Mouse (Mus musculus): ENCODE measurements around the gene Hephl1. TPM values are rescaled to one million over a fixed set of nuclear protein-coding genes. Genes with fewer than 3 reads are reported as not detected.
"Not testable (repeated sequence)": the region's sequence is repeated elsewhere in the genome, so short reads cannot be mapped to it uniquely, and the experiment has no call there.

The Hephl1 gene
- polyA plus RNA-seq, 1 experiment from 2014 or later: 0.05 TPM

DNA sequence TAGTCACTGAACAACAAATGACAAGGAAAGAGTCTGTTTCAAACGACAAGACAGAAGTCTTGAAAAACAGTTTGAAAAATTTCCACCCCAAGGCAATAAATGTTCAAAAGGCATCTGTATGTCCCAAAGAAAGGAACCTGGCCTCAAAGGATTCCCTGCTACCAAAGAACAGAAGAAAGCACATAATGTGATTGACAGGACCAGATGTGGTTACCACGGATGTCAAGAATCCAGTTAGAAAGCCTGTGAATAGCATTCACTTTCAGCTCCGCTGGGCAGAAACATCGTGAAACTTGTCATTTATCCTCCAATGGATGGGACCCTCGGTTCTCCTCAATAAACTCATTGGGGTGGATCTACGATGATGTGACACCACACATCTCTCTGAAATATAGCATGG lies 2.2 kb upstream of the Hephl1 start:
- no peak for ATAC-seq (ENCODE audit: insufficient read depth, low FRiP score)
- H3K9ac ChIP-seq (ENCODE audit: low read length): no peak overlapping the region
- H3K4me2 ChIP-seq (ENCODE audit: low read depth, low read length): no peak overlapping the region
- H3K4me1 ChIP-seq (ENCODE audit: control insufficient read depth, insufficient read depth, low read length): no peaks in the 10 kb centered on the region
- 80% methylated on average over 6 of the region's 6 CpGs for WGBS
- no peak overlapping the region for H3K27ac ChIP-seq (ENCODE audit: low read length)
- H3K27me3 ChIP-seq (ENCODE audit: control insufficient read depth, insufficient read depth, low read length): no peaks in the 10 kb centered on the region
- no peak overlapping the region for H3K4me3 ChIP-seq (replicated peaks; ENCODE audit: low read length)
- H3K9me3 ChIP-seq (replicated peaks; ENCODE audit: control insufficient read depth, low read length): no peaks in the 10 kb centered on the region
- no peaks in the 10 kb centered on the region for H3K36me3 ChIP-seq (ENCODE audit: control insufficient read depth, insufficient read depth, low read length)

DNA sequence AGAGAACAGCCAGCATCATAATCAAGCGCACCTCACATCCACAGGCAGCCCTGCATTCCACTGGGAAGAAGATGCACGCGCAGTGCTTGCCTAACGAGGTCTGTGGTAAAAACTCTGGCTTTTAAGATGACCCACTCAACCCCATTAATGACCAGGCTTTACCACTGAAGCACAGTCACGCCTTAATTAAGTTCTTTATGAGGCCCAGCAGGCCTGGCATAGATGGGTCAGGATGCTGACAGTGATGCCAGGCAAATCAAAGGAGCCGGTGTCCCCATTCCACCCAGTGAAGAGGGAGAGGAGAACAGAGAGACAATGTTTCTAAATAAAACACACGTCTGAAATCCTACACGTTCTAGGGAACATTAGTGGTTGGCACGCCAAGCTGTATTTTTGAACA lies 3.8 kb downstream of the Hephl1 start:
- ATAC-seq (ENCODE audit: insufficient read depth, low FRiP score): no peak
- H3K9me3 ChIP-seq (replicated peaks; ENCODE audit: control insufficient read depth, low read length): no peaks in the 10 kb centered on the region

DNA sequence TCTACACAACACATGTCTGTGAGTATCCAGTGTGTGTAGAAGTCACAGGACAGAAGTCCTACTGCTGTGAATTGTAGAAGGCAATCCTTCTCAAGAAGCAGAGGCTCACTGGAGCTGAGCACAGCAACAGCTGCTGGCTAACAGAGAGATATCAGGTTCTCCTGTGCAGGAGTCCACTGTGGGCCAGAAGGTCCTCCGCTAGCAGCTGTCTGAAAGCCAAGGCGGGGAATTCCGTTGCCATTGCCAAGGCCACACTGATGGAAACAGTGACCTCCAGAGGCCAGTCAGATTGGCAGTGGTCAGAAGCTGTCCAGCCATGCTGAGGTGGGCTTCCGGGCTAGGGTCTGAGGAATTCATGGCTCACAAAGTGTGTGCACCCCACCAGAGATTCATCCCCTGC lies 6.8 kb downstream of the Hephl1 start:
- Histone ChIP-seq H3K9me3 (replicated peaks; ENCODE audit: control insufficient read depth, low read length) (no peaks in the 10 kb centered on the region), H3K4me1 (ENCODE audit: control insufficient read depth, insufficient read depth, low read length) (no peaks in the 10 kb centered on the region), H3K27ac (ENCODE audit: low read length) (no peak overlapping the region), H3K36me3 (ENCODE audit: control insufficient read depth, insufficient read depth, low read length) (no peaks in the 10 kb centered on the region), H3K9ac (ENCODE audit: low read length) (no peak overlapping the region), H3K4me2 (ENCODE audit: low read depth, low read length) (no peak overlapping the region), H3K4me3 (replicated peaks; ENCODE audit: low read length) (no peak overlapping the region), H3K27me3 (ENCODE audit: control insufficient read depth, insufficient read depth, low read length) (no peaks in the 10 kb centered on the region)
- 63% methylated on average over 4 of the region's 4 CpGs for WGBS
- ATAC-seq (ENCODE audit: insufficient read depth, low FRiP score): no peak

More for the DNA sequence above, 3.8 kb downstream of the Hephl1 start:
- Histone ChIP-seq H3K4me2 (ENCODE audit: low read depth, low read length) (no peak overlapping the region), H3K4me1 (ENCODE audit: control insufficient read depth, insufficient read depth, low read length) (no peaks in the 10 kb centered on the region), H3K9ac (ENCODE audit: low read length) (no peak overlapping the region), H3K27ac (ENCODE audit: low read length) (no peak overlapping the region), H3K36me3 (ENCODE audit: control insufficient read depth, insufficient read depth, low read length) (no peaks in the 10 kb centered on the region), H3K4me3 (replicated peaks; ENCODE audit: low read length) (no peak overlapping the region), H3K27me3 (ENCODE audit: control insufficient read depth, insufficient read depth, low read length) (no peaks in the 10 kb centered on the region)
- WGBS: 84% methylated on average over 9 of the region's 9 CpGs

DNA sequence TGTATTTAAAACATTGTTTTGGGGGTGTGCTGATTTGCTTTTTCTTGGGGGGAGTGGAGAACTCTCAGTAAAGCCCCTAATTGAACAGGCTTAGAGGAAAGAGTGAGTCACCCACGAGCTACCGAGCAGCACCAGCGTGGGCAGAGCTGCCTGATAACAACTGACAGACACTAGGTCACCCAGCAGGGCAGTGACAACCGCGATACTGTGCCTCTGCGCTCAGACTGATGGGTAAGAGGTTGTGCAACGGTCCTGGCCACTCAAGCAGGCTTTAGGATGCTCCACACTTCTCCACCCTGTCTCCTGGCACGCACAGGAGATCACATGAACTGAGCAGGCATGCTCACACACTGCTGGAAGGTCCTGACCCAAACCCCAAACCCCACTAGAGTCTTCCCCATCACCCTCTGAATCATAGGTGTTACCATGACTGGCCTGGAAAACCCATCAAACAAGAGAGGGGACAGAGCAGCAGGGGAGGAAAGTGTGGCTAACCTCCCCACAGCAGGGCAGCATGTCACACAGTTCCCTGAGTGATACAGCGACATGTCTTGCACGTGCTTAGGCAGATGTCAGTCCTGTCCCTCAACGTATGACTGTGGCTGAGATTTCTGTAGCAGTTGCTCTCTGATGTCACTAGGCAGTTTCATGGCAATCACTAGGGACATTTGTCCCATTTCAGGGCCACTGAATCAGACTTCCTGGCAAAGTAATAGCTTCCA lies 8.2 kb downstream of the Hephl1 start:
- H3K9me3 ChIP-seq (replicated peaks; ENCODE audit: control insufficient read depth, low read length): no peaks in the 10 kb centered on the region
- H3K27ac ChIP-seq (ENCODE audit: low read length): no peak overlapping the region
- WGBS: 53% methylated on average over 11 of the region's 11 CpGs
- no peaks in the 10 kb centered on the region for H3K27me3 ChIP-seq (ENCODE audit: control insufficient read depth, insufficient read depth, low read length)
- H3K4me2 ChIP-seq (ENCODE audit: low read depth, low read length): no peak overlapping the region
- no peak overlapping the region for H3K4me3 ChIP-seq (replicated peaks; ENCODE audit: low read length)
- H3K36me3 ChIP-seq (ENCODE audit: control insufficient read depth, insufficient read depth, low read length): no peaks in the 10 kb centered on the region
- H3K4me1 ChIP-seq (ENCODE audit: control insufficient read depth, insufficient read depth, low read length): no peaks in the 10 kb centered on the region
- H3K9ac ChIP-seq (ENCODE audit: low read length): no peak overlapping the region
- no peak for ATAC-seq (ENCODE audit: insufficient read depth, low FRiP score)

DNA sequence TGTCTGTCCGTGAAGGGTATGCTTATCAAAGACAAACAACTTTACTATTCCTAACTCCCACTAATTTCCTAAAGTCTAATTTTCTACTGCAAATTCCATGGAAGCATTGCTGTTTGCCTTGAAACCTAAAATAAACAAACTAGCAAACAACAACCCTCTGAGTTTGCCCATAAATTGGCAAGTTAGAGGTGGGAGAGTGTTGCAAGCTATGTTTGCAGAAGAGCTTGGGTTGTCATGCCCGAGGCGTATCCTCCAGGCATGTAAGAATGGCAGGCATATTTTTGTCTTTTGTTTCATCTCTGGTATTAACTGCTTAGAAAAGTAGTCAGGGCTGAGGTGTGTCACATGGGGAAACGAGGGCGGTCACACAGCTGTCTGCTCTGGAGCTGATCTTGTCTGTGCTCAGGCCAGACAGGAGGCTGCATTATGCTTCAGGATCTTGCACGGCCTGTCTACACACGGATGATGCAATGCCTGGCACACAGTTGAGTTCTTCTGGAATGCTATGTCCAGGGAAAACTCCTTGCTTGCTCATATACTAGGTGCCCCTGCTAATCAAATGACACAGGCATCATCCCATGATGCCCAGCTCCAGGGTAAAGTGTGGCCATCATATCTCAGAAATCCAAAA lies 10.3 kb downstream of the Hephl1 start:
- H3K4me2 ChIP-seq (ENCODE audit: low read depth, low read length): no peak overlapping the region
- H3K36me3 ChIP-seq (ENCODE audit: control insufficient read depth, insufficient read depth, low read length): no peaks in the 10 kb centered on the region
- 58% methylated on average over 7 of the region's 7 CpGs for WGBS
- no peaks in the 10 kb centered on the region for H3K4me1 ChIP-seq (ENCODE audit: control insufficient read depth, insufficient read depth, low read length)
- H3K27ac ChIP-seq (ENCODE audit: low read length): no peak overlapping the region
- no peak overlapping the region for H3K9ac ChIP-seq (ENCODE audit: low read length)
- H3K27me3 ChIP-seq (ENCODE audit: control insufficient read depth, insufficient read depth, low read length): no peaks in the 10 kb centered on the region
- no peak for ATAC-seq (ENCODE audit: insufficient read depth, low FRiP score)
- H3K4me3 ChIP-seq (replicated peaks; ENCODE audit: low read length): no peak overlapping the region
- H3K9me3 ChIP-seq (replicated peaks; ENCODE audit: control insufficient read depth, low read length): no peaks in the 10 kb centered on the region

DNA sequence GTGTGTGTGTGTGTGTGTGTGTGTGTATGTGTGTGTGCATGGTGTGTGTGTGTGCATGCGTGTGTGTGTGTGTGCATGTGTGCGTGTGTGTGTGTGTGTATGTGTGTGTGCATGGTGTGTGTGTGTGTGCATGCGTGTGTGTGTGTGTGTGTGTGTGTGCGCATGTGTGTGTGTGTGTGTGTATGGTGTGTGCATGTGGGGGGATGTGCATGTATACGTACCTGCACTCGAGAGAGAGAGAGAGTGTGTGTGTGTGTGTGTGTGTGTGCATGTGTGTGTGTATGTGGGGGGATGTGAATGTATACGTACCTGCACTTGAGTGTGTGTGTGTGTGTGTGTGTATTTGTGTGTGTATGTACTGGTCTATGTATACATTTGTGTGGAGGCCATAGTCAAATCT lies 13.5 kb downstream of the Hephl1 start:
- H3K4me3 ChIP-seq (replicated peaks; ENCODE audit: low read length); H3K4me2 ChIP-seq (ENCODE audit: low read depth, low read length); H3K27me3 ChIP-seq (ENCODE audit: control insufficient read depth, insufficient read depth, low read length); ATAC-seq (ENCODE audit: insufficient read depth, low FRiP score); H3K36me3 ChIP-seq (ENCODE audit: control insufficient read depth, insufficient read depth, low read length); H3K4me1 ChIP-seq (ENCODE audit: control insufficient read depth, insufficient read depth, low read length); H3K9ac ChIP-seq (ENCODE audit: low read length); H3K9me3 ChIP-seq (replicated peaks; ENCODE audit: control insufficient read depth, low read length); H3K27ac ChIP-seq (ENCODE audit: low read length): not testable (repeated sequence)
- WGBS: 80% methylated on average over 7 of the region's 7 CpGs

DNA sequence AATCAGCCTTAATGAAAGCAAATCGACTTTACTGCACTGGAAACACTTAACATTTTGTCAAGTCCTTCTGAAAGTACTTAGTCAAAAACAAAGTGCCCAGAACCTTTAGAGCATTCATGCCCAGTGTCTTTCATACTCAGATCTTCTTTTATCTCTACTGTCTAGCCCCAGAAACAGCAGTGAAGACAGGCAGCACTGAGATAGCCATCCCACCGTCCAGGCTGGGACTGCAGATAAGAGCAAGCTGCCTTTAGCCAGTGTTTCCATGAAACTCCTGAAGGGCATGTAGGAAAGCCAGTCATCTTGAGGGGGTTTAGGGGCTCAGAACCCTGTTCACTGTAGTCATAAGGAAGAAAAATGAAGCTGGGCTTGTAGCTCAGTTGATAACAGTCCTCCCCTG lies 14.7 kb downstream of the Hephl1 start:
- Histone ChIP-seq H3K4me2 (ENCODE audit: low read depth, low read length) (no peak overlapping the region), H3K4me3 (replicated peaks; ENCODE audit: low read length) (no peak overlapping the region), H3K27ac (ENCODE audit: low read length) (no peak overlapping the region), H3K4me1 (ENCODE audit: control insufficient read depth, insufficient read depth, low read length) (no peaks in the 10 kb centered on the region), H3K36me3 (ENCODE audit: control insufficient read depth, insufficient read depth, low read length) (no peaks in the 10 kb centered on the region), H3K27me3 (ENCODE audit: control insufficient read depth, insufficient read depth, low read length) (no peaks in the 10 kb centered on the region), H3K9ac (ENCODE audit: low read length) (no peak overlapping the region), H3K9me3 (replicated peaks; ENCODE audit: control insufficient read depth, low read length) (no peaks in the 10 kb centered on the region)
- ATAC-seq (ENCODE audit: insufficient read depth, low FRiP score): no peak
- WGBS: 63% methylated on average over 2 of the region's 2 CpGs

DNA sequence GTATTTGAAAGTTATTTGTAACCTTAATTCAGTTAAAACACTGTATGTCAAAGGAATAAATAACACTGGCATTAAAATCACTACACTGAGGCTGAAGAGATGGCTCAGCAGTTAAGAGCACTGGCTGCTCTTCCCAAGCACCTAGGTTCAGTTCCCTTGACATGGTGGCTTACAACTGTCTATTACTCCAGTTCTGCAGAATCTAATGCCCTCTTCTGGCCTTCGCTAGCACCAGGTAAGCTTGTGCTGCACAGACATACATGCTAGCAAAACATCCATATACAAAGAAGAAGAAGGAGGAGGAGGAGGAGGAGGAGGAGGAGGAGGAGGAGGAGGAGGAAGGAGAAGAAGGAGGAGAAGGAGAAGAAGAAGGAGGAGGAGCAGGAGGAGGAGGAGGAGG lies 15.7 kb downstream of the Hephl1 start:
- no peaks in the 10 kb centered on the region for H3K36me3 ChIP-seq (ENCODE audit: control insufficient read depth, insufficient read depth, low read length)
- no peak for ATAC-seq (ENCODE audit: insufficient read depth, low FRiP score)

DNA sequence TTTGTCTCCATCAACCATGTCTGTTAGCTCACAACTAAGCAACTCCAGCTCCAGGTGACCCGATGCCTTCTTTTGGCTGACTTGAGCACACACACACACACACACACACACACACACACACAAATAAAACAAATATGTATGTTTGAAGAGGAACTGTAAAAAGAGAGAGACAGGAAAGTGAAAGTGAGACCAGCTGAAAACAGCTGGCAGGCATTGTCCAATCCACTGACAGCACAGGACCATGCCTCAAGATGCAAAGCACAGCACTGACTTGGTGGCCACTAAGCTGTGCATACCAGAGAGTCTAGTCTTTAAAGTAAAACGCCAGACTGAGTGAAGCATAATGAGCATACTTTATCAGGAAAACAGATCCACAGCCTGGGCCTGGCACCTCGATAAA lies 16.7 kb downstream of the Hephl1 start:
- ATAC-seq (ENCODE audit: insufficient read depth, low FRiP score): no peak
- H3K9ac ChIP-seq (ENCODE audit: low read length): no peak overlapping the region
- WGBS: 42% methylated on average over 3 of the region's 3 CpGs
- no peaks in the 10 kb centered on the region for H3K9me3 ChIP-seq (replicated peaks; ENCODE audit: control insufficient read depth, low read length)
- H3K36me3 ChIP-seq (ENCODE audit: control insufficient read depth, insufficient read depth, low read length): no peaks in the 10 kb centered on the region
- H3K27me3 ChIP-seq (ENCODE audit: control insufficient read depth, insufficient read depth, low read length): no peaks in the 10 kb centered on the region
- H3K4me3 ChIP-seq (replicated peaks; ENCODE audit: low read length): no peak overlapping the region
- H3K27ac ChIP-seq (ENCODE audit: low read length): no peak overlapping the region
- no peak overlapping the region for H3K4me2 ChIP-seq (ENCODE audit: low read depth, low read length)
- H3K4me1 ChIP-seq (ENCODE audit: control insufficient read depth, insufficient read depth, low read length): no peaks in the 10 kb centered on the region

More for the DNA sequence above, 15.7 kb downstream of the Hephl1 start:
- no peaks in the 10 kb centered on the region for H3K4me1 ChIP-seq (ENCODE audit: control insufficient read depth, insufficient read depth, low read length)
- H3K4me2 ChIP-seq (ENCODE audit: low read depth, low read length): no peak overlapping the region
- no peaks in the 10 kb centered on the region for H3K27me3 ChIP-seq (ENCODE audit: control insufficient read depth, insufficient read depth, low read length)
- H3K27ac ChIP-seq (ENCODE audit: low read length): no peak overlapping the region
- H3K9me3 ChIP-seq (replicated peaks; ENCODE audit: control insufficient read depth, low read length): no peaks in the 10 kb centered on the region
- WGBS: 56% methylated on average over 1 of the region's 1 CpGs
- H3K9ac ChIP-seq (ENCODE audit: low read length): no peak overlapping the region
- H3K4me3 ChIP-seq (replicated peaks; ENCODE audit: low read length): no peak overlapping the region
